Mouse (Mus musculus) midbrain, postnatal 0 days (tissue): Measurements from ENCODE around the gene Dffa. TPM values are rescaled to one million over a fixed set of nuclear protein-coding genes. Genes with fewer than 3 reads are reported as not detected.

ENCODE experiments used
- ATAC-seq: fragments of 200-750 bp; cut with Nextera tagmentation; 2 replicates; pipeline ENCODE4 v1.8.0; 2017; ENCODE audit warnings: moderate number of reproducible peaks, mild to moderate bottlenecking, moderate TSS enrichment, moderate library complexity; ENCODE audit not compliant: low FRiP score
- DNase-seq: peaks from one replicate; pipeline ENCODE4 v3.0.0-alpha.2; 2015; ENCODE audit warnings: low spot score
- H3K27ac ChIP-seq: fragments of 300-500 bp; sonication (generic); 2 replicates; pipeline ENCODE4 v1.5.1; 2014; ENCODE audit warnings: low read depth, mild to moderate bottlenecking, low read length, mixed read lengths
- H3K27me3 ChIP-seq: fragments of 300-500 bp; sonication (generic); 2 replicates; pipeline ENCODE4 v1.6.1; 2014; ENCODE audit warnings: low read length, control low read depth, mixed read lengths; ENCODE audit not compliant: insufficient read depth
- H3K36me3 ChIP-seq: fragments of 300-500 bp; sonication (generic); 2 replicates; pipeline ENCODE4 v1.6.1; 2014; ENCODE audit warnings: low read length, control low read depth, mixed read lengths; ENCODE audit not compliant: insufficient read depth
- H3K4me1 ChIP-seq: fragments of 300-500 bp; sonication (generic); 2 replicates; pipeline ENCODE4 v1.6.1; 2014; ENCODE audit warnings: mild to moderate bottlenecking, control low read depth, antibody characterized with exemption, low read length, mixed read lengths; ENCODE audit not compliant: insufficient read depth
- H3K4me2 ChIP-seq: fragments of 300-500 bp; sonication (generic); 2 replicates; pipeline ENCODE4 v1.6.1; 2014; ENCODE audit warnings: low read depth, mild to moderate bottlenecking, low read length, mixed read lengths; ENCODE audit not compliant: poor library complexity, severe bottlenecking
- H3K4me3 ChIP-seq: fragments of 300-500 bp; sonication (generic); 2 replicates; pipeline ENCODE4 v1.5.1; 2014; ENCODE audit warnings: low read depth, mild to moderate bottlenecking, low read length, moderate library complexity
- H3K9ac ChIP-seq: fragments of 300-500 bp; sonication (generic); replicated peaks from 2 replicates; pipeline ENCODE4 v1.6.1; 2014; ENCODE audit warnings: mild to moderate bottlenecking, low read length, moderate library complexity, mixed read lengths; ENCODE audit not compliant: poor library complexity, severe bottlenecking
- H3K9me3 ChIP-seq: fragments of 300-500 bp; sonication (generic); 2 replicates; pipeline ENCODE4 v1.6.1; 2016; ENCODE audit warnings: low read length, control low read depth
- CTCF ChIP-seq: IDR thresholded peaks from 2 replicates; pipeline ENCODE4 v1.5.1; 2016; ENCODE audit warnings: antibody characterized with exemption, mild to moderate bottlenecking
- WGBS: fragments of 180-500 bp; shearing (Covaris S2); extraction: QIAGEN DNeasy Blood & Tissue Kit; methylation state at CpG from one replicate; pipeline ENCODE4 v1.1.7; 2014; 5-methylcytosine and 5-hydroxymethylcytosine counted together
- polyA plus RNA-seq: library from polyadenylated mRNA; unstranded; fragments of >200 nt; fragmentation: Nextera tagmentation; extraction: Ambion mirVana; gene quantifications from 2 replicates; pipeline ENCODE4 v1.2.1, GENCODE M21; 2015
- total RNA-seq: library from RNA; depleted of rRNA; stranded (reverse); fragments of >200 nt; gene quantifications from 2 replicates; pipeline ENCODE4 v1.2.3, GENCODE M21; 2014

Dffa gene
- total and polyA plus RNA-seq, 2 experiments from 2014 or later = 10.5 to 23.3 TPM

DNA sequence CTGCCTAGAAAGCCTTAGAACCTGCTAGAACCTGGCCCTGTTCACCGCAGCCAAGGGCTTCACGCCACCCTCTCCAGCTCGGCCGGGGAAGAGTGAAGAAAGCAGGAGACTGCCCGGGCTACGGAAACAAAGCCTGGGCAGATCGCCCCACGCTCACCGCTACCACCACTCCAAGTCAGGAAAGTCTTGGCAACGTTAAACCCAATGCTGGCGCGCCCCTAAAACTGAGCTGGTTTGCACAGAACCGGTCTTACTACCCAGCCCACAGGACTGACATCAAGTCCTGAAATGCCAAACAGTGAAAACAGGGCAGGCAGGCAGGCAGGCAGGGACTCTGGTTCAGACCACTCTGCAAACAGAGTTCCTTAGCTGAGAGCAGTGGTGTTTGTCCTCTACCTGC, 28.9 kb upstream of the Dffa start:
- H3K9me3 ChIP-seq = no peaks in the 10 kb centered on the region
- no peaks in the 10 kb centered on the region for H3K27me3 ChIP-seq
- no peak overlapping the region for H3K27ac ChIP-seq
- WGBS = 96% methylated on average over 13 of the region's 13 CpGs
- DNase-seq (no peak), ATAC-seq (no peak)
- H3K4me3 ChIP-seq = no peak overlapping the region
- H3K36me3 ChIP-seq = peaks cover 13% of the 10 kb centered on the region
- no peak for TF ChIP-seq CTCF
- no peak overlapping the region for H3K9ac ChIP-seq
- no peaks in the 10 kb centered on the region for H3K4me1 ChIP-seq
- H3K4me2 ChIP-seq = no peak overlapping the region

DNA sequence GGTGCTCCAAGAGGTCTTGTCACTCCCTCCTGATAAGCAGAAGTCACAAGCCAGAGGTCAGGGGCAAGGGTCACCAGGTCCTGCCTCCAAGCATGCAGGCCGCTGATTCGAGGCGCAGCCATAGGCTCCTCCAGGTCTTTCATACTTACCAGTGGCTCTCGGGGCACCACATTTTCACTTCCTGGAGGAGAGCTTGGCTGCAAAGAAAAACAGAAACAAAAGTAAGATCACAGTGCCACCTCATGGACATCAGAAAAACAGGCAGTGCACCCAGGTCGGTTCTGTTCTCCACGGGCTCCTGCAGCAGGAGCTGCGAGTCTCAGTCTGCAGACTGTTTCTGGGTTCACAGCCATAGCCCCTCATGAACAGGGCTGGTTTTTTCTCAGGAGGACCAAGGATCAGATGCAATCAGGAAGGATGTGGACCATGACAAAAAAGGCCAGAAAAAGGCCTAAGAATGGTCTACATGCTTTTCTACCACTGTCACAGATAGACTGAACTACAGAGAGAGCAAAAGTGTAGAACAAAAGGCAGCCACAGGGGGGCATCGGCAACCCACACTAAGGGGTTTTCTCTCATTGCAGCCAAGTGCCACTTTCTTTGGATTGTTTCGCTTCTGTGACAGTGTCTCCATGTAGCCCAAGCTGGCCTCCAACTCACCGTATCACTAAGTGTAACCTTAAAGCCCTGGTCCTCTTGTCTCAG, 27.9 kb upstream of the Dffa start:
- Histone ChIP-seq H3K9me3 (no peaks in the 10 kb centered on the region), H3K36me3 (peaks cover 13% of the 10 kb centered on the region), H3K9ac (no peak overlapping the region), H3K4me2 (no peak overlapping the region), H3K27me3 (no peaks in the 10 kb centered on the region), H3K4me1 (no peaks in the 10 kb centered on the region), H3K4me3 (no peak overlapping the region), H3K27ac (0 out of 2 replicates have a peak overlapping the region, but pooled peaks have one; percentile 6)
- 22% methylated on average over 10 of the region's 10 CpGs for WGBS
- DNase-seq (peak; percentile 83), ATAC-seq (peak; percentile 64)
- peak; percentile 76 for TF ChIP-seq CTCF

DNA sequence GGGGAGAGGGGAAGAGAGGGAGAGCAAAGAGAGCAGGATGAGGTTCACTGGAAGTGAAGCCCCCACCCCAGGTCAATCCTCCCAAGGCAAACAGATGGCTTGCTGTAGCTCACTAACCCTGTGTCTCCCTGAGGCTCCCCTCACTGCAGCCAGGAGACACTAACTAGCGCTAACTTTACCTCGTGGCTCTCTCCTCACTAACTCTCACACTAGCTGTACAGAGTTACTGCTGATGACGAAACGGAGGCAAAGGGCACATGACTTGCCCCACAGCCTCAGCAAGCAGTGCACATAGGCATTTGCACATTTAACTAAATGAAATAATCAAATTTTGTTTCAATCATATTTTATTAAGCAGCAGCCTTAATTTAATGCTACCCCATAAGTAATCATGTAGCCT, 25.7 kb upstream of the Dffa start:
- H3K4me2 ChIP-seq = no peak overlapping the region
- no peak overlapping the region for H3K27ac ChIP-seq
- H3K36me3 ChIP-seq = 0 out of 2 replicates have a peak, but pooled peaks cover 4% of the 10 kb centered on the region
- no peak for DNase-seq
- no peak for ATAC-seq
- 63% methylated on average over 4 of the region's 4 CpGs for WGBS
- no peak overlapping the region for H3K4me3 ChIP-seq
- no peaks in the 10 kb centered on the region for H3K27me3 ChIP-seq
- H3K9ac ChIP-seq = no peak overlapping the region
- TF ChIP-seq CTCF = no peak
- H3K4me1 ChIP-seq = no peaks in the 10 kb centered on the region
- H3K9me3 ChIP-seq = no peaks in the 10 kb centered on the region

DNA sequence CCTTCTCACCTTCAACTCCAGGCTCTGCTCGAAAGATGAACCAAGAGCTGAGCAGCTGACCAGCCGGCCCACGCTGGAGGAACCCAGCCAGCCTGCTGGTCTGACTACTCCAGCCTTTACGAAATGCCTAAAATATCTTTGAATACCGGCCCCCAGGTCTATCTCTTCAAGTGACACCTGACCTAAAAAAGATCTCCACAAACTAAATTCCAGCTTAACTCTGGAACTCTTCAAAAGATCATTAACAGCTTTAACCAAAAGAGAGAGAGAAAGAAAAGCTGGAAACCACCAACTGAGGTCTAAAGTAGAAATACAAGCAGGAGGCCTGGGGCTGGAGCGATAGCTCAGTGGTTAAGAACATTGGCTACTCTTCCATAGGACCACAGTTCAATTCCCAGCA, 24.3 kb upstream of the Dffa start:
- WGBS = 89% methylated on average over 6 of the region's 6 CpGs
- no peak overlapping the region for H3K9ac ChIP-seq
- no peaks in the 10 kb centered on the region for H3K4me1 ChIP-seq
- no peak overlapping the region for H3K4me2 ChIP-seq
- ATAC-seq (no peak), DNase-seq (no peak)
- H3K9me3 ChIP-seq = no peaks in the 10 kb centered on the region
- H3K4me3 ChIP-seq = no peak overlapping the region
- no peak for TF ChIP-seq CTCF
- 0 out of 2 replicates have a peak, but pooled peaks cover 4% of the 10 kb centered on the region for H3K36me3 ChIP-seq
- no peaks in the 10 kb centered on the region for H3K27me3 ChIP-seq
- H3K27ac ChIP-seq = no peak overlapping the region

DNA sequence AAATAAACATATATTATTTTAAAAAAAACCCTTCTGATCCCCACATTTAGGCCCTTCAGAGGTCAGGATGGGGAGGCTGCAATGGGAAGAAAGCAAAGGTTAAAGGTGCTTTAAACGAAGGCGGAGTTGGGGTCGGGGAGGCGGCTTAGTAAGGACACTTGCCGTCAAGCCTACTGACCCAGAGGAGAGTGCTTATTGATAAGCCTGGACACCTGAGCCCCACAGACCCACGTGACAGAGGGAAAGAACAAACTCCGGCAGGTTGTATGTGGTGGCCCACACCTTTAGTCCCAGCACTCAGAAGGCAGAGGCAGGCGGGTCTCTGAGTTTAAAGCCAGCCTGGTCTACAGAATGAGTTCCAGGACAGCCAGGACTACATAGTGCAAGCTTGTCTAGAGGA, 23.8 kb upstream of the Dffa start:
- H3K4me1 ChIP-seq = no peaks in the 10 kb centered on the region
- H3K4me2 ChIP-seq = no peak overlapping the region
- H3K4me3 ChIP-seq = no peak overlapping the region
- H3K27ac ChIP-seq = no peak overlapping the region
- DNase-seq = no peak
- H3K9me3 ChIP-seq = no peaks in the 10 kb centered on the region
- ATAC-seq = no peak
- no peak for TF ChIP-seq CTCF
- H3K27me3 ChIP-seq = no peaks in the 10 kb centered on the region
- 91% methylated on average over 8 of the region's 8 CpGs for WGBS
- H3K9ac ChIP-seq = no peak overlapping the region
- H3K36me3 ChIP-seq = no peaks in the 10 kb centered on the region

DNA sequence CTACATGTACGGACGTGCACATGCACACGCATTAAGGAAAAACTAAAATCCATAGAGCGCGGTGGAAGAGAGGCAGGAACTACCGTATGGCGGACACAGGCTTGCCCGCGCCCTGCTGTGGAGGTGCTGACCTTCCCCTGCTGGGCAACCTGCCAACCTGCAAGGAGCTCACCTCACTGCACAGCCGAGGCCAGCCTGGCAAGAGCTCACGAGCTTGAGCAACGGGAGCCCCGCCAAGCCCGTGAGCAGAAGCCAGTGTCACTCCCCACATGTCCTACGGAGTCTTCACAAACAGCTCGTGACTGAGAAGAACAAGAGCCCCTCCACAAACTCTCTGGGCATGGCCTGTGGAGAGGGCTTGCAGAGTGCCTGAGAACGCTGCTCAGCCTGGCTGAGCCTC, 22.4 kb upstream of the Dffa start:
- ATAC-seq = no peak
- TF ChIP-seq CTCF = no peak
- peak; percentile 51 for DNase-seq

More for the DNA sequence above, 22.4 kb upstream of the Dffa start:
- Histone ChIP-seq H3K36me3 (no peaks in the 10 kb centered on the region), H3K4me3 (no peak overlapping the region), H3K9me3 (no peaks in the 10 kb centered on the region), H3K4me1 (no peaks in the 10 kb centered on the region), H3K27ac (no peak overlapping the region), H3K27me3 (no peaks in the 10 kb centered on the region), H3K9ac (no peak overlapping the region), H3K4me2 (no peak overlapping the region)
- 63% methylated on average over 17 of the region's 17 CpGs for WGBS
